Mouse (Mus musculus): ENCODE data around the gene Pdzrn3. TPM values are rescaled to one million over a fixed set of nuclear protein-coding genes. Genes with fewer than 3 reads are reported as not detected.

Gene Pdzrn3
- total RNA-seq, 2 experiments from 2014 or later, result 7.1 to 8.4 TPM

DNA sequence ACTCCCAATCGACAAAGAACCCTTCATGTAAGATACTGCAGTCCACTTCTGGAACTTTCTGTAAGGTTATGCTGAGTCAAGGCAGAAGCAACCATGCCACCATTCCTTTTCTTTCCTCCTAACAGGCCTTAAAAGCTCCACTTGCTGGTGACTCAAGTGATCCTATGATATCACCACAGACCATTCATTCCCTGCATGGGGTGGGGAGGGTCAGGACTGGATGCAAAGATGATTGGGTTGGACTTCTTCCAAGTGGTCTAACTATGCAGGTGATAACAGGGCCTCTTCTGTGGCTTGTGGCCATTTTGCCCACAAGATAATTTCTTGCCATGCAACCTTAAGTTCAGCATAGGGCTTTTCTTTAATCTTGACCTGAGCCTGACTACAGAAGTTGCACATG is 42.0 kb downstream of the Pdzrn3 start:
- no peak overlapping the region for H3K27ac ChIP-seq
- TF ChIP-seq CTCF (conservative IDR thresholded peaks at IDR 0.05), result no peak
- no peak for DNase-seq (ENCODE audit: low spot score in 2 of 2)
- no peak overlapping the region for H3K4me3 ChIP-seq

DNA sequence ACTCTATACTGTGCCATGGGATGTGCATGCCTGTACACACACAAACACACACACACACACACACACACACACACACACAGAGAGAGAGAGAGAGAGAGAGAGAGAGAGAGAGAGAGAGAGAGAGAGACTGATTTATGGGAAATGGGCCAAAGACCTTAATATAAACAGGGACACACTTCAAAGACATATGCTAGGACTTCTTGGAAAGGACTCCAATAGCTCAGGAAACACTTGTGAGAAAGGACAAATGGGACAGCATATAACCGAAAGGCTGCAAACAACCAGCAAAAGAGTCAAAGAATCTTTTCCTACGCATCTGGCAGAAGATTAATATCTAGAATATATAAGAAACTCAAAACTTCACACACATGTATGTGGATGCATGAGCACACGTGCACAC is 43.2 kb downstream of the Pdzrn3 start:
- Histone ChIP-seq H3K27ac (no peak overlapping the region), H3K4me3 (no peak overlapping the region)
- TF ChIP-seq CTCF (conservative IDR thresholded peaks at IDR 0.05), result no peak
- no peak for DNase-seq (ENCODE audit: low spot score in 2 of 2)

DNA sequence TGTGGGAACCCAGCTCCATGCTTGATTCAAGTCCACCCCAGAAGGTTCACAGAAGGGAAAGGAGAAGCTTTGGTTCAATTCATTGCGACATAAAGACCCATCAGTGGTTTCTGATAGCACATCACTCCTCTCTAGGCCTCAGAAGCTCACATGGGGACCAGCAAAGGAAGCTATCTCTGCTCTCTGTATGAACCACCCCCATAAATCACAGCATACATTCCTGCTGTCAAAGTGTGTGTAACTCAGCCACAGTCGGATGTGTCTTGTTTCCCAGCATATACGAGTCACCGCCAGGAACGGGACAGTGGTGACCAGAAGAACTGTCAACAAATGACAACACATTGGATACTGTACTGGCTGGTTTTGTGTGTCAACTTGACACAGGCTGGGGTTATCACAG is 47.3 kb downstream of the Pdzrn3 start:
- H3K4me3 ChIP-seq, result no peak overlapping the region
- no peak overlapping the region for H3K27ac ChIP-seq
- no peak for TF ChIP-seq CTCF (conservative IDR thresholded peaks at IDR 0.05)
- no peak for DNase-seq (ENCODE audit: low spot score in 2 of 2)

DNA sequence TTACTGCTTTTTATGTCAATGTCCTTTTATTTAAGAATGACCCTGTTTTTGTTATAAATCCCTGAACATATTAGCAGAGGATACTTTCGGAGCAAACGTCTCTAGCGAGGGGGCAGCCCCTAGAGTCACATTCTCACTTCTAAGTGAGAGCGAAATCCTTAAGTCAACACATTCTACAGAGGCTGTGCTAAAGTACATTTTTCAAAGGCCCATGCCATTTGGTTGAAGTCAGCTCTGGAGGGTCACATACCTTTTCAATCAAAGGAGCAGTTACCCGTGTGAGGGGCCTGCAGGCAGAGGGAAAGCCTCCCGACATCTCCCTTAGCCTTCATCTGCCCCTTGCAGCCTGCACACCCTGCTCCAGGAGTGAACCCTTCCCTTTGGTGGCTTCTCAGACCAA is 48.2 kb downstream of the Pdzrn3 start:
- H3K27ac ChIP-seq, result no peak overlapping the region
- no peak for DNase-seq (ENCODE audit: low spot score in 2 of 2)
- TF ChIP-seq CTCF (conservative IDR thresholded peaks at IDR 0.05), result no peak
- H3K4me3 ChIP-seq, result no peak overlapping the region

DNA sequence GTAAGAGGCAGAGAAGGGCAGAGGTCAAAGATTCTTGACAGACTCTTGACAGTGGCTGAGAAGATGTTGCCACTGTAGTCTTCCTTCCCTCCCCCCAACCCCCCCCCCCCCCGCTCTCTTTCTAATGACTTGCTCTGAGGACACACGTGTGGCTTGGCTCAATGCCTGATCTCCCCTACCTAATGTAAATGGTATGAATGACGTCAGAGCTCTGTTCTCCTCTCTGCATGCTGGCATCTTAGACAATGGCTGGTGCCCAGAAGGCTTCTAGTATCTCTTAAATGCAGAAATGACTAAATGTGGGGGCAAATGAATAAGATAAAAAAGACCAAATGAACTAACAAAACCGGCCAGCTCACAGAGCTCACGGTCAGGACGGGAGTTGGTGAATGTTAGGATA is 49.2 kb downstream of the Pdzrn3 start:
- Histone ChIP-seq H3K27ac (no peak overlapping the region), H3K4me3 (no peak overlapping the region)
- no peak for TF ChIP-seq CTCF (conservative IDR thresholded peaks at IDR 0.05)
- no peak for DNase-seq (ENCODE audit: low spot score in 2 of 2)

DNA sequence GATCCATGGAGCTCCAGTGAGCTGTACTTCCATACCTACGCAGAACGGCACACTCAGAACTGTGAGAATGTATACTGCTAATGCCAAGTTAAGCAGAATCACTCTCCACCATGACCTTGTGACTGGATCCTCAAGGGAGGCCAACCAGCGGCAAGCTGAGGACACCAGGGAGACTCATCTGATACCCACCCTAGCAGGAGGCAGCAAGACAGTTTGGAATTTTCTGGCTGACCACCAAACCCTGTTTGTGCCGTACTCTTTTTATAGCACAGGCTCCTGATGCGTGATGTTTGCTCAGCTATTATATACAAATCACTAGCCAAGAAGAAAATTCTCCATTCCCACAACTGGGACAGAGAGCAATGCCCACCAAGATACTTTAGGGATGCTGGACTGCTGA is 50.0 kb downstream of the Pdzrn3 start:
- DNase-seq (ENCODE audit: low spot score in 2 of 2), result no peak
- Histone ChIP-seq H3K4me3 (no peak overlapping the region), H3K27ac (peak overlapping the region; percentile 18; the same call in 1 of the 2 replicates)
- TF ChIP-seq CTCF (conservative IDR thresholded peaks at IDR 0.05), result no peak

DNA sequence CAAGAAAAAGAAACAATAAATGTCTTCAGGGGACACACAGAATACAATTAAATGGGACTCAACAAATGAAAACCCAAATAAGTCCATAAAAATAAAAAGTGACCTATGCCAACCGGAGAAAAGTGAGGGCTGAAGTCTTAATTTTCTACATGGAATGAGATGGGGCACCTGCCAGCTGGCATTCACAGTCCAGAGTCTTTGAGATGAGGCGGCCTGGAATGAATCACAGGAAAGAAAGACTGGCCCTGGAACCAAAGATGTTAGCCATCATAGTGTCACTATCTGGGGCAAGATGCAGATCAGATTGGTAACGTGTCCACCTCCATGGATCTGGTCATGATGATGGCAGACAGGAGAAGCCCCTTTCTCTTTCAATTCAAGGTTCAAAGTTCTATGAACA is 50.5 kb downstream of the Pdzrn3 start:
- Histone ChIP-seq H3K4me3 (no peak overlapping the region), H3K27ac (no peak overlapping the region)
- no peak for TF ChIP-seq CTCF (conservative IDR thresholded peaks at IDR 0.05)
- DNase-seq (ENCODE audit: low spot score in 2 of 2), result no peak

DNA sequence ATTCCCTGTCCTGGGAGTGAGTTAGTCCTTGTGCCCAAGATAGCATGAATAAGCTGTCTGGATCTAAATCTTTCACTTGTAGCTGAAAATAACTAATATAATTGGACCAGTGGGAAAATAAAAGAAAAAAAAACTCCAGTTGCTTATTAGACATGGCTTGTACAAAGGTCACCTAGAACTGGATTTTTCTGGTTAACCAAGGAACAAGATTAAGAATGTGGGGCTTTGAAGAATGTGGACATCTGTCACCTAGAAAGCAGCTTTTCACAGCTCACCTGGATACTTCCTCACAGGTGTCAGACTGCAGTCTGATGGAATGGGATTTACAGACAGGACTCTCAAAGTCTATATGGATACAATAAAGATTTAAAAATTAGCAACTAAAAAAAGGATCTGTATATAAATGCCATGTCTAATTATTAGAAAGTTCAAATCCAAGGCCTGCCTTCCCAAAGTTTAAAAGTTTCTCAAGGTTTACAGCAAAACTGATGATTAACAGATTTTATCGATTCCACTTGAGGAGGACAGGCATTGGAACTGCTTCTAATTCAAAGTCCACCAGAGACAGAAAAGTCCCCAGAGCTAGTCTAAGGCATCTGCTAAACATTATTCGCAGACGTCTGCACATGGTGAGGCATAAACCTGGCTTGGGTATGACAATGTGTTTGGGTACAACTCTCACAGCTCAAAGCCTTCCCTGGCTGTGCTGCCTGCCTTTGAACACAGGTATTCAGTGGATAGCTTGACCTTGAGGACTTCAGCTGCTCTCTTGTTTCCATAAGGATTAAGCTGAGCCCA is 51.7 kb downstream of the Pdzrn3 start:
- no peak overlapping the region for H3K4me3 ChIP-seq
- H3K27ac ChIP-seq, result no peak overlapping the region
- no peak for TF ChIP-seq CTCF (conservative IDR thresholded peaks at IDR 0.05)
- no peak for DNase-seq (ENCODE audit: low spot score in 2 of 2)

DNA sequence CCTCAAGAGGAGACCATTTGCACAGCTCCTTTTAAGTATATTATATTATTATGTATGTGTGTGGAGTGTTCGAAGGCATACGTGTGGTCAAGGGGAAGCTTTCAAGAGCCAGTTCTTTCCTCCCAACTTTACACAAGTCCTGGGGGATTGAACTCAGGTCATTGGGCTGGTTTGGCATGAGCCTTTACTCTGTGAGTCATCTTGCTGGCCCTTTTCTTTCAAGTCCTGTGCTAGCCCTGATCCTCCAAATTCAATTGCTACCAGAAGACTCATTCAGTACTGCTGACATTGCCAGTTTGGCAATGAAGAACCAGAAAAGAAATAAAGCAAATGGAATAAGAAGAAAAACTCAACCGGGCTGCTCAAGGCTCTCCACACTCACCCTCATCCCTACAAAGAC is 55.1 kb downstream of the Pdzrn3 start:
- no peak overlapping the region for H3K27ac ChIP-seq
- TF ChIP-seq CTCF (conservative IDR thresholded peaks at IDR 0.05), result no peak
- H3K4me3 ChIP-seq, result no peak overlapping the region
- no peak for DNase-seq (ENCODE audit: low spot score in 2 of 2)

DNA sequence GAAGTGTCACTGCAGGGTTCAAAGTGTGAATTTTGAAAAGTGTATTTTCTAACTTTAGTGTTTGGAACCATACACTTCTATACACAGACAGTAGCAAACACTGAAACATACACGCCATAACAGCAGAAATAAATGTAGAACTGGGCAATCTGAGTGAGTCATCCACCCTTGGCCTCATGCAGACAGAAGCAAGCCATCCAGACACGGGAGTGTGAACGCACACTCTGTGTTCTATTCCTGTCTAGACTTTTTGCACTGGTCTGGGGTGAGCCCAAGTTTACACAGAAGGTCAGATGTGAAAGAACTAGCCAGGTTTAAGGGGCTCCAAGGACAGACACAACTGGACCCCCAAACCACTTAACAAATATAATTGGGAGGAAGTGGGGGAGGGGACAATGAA is 57.3 kb downstream of the Pdzrn3 start:
- no peak overlapping the region for H3K27ac ChIP-seq
- TF ChIP-seq CTCF (conservative IDR thresholded peaks at IDR 0.05), result no peak
- H3K4me3 ChIP-seq, result no peak overlapping the region
- DNase-seq (ENCODE audit: low spot score in 2 of 2), result no peak

DNA sequence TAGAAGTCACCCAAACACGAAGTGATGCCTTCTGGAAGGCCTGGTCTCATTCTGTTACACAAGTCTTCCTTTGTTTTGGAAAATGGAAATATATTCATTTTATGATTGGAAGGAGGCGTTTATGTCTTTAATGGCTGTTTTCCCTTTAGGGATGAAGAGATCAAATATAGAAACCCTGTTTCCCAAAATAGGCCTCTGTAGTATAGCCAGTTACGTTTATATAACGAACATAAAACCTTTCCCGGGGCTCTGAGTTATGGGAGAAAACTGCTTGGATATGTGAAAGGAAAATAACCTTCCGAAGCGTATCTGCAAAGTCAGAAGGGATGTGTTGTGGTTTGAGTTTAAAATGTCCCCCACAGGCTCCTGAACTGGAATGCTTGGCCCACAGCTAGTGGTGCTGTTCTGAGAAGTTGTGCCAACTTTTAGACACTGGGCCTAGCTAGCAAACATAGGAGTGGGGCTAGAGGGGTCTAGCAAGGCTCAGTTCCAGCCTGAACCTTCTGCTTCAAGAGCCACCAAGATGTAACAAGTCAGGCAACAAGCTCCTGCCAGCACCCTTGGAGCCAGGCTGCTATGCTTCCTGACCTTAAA is 58.2 kb downstream of the Pdzrn3 start:
- H3K27ac ChIP-seq, result peak overlapping the region; percentile 36; the same call in 1 of the 2 replicates

DNA sequence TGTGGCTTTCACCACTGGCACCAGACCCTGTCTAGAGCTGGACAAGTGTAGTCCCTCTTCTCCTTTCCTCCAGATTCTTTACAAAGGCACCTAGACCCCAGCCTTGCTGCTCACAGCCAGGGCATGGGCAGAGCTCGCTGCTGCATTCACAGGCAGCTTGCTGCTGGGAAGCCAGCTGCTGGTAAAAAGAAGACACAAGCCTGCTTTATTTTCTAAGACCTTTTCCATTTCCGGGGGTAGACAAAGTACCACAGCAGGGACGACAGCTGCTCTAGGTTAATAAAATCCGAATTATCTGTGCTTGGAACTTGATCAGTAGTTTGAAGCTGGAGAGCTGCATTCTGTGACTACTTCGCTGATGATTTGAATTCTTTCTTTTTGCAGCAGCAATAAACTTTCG is 59.2 kb downstream of the Pdzrn3 start:
- TF ChIP-seq CTCF (conservative IDR thresholded peaks at IDR 0.05), result no peak
- H3K4me3 ChIP-seq, result no peak overlapping the region
- no peak for DNase-seq (ENCODE audit: low spot score in 2 of 2)
- peak overlapping the region; percentile 11; the same call in 1 of the 2 replicates for H3K27ac ChIP-seq

More for the DNA sequence above, 58.2 kb downstream of the Pdzrn3 start:
- TF ChIP-seq CTCF (conservative IDR thresholded peaks at IDR 0.05), result no peak
- no peak overlapping the region for H3K4me3 ChIP-seq
- no peak for DNase-seq (ENCODE audit: low spot score in 2 of 2)

DNA sequence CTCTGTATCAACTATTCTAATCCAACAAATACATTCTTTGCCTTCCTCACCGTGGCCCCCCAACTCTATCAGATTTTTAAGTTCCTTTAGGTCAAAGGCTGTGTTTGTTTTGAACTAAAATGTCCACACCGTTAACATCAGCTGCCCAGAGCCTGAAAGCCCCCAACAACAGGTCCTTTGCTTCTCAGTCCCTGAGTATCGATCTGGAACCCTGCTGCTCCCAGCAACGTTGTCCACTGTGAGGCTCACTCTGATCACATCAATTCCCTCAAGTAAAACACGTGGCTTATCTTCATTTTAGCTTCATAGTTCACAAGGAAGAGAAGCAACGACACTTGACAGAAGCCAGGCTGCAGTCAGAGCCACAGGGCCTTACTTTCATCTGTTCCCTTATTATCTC is 66.3 kb downstream of the Pdzrn3 start:
- Histone ChIP-seq H3K27ac (no peak overlapping the region), H3K4me3 (no peak overlapping the region)
- no peak for DNase-seq (ENCODE audit: low spot score in 2 of 2)
- TF ChIP-seq CTCF (conservative IDR thresholded peaks at IDR 0.05), result no peak

DNA sequence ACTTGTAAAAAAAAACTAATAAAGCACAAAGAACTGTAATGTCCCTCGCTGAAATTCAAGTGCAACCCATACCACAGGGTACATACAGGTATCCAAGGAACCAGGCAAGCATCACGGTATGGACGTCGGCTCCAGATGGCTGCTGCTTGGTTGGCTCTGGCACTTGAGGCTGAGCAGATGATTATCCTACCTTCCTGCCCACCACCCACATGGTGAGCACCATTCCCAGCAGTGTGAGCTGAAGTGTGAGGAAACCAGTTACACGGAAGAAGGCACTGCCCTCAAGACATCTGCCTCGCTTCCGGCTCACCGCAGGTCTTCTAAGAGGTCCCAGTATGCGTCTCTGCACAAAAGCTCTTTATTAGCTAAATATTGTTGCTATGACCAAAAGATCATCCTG is 67.2 kb downstream of the Pdzrn3 start:
- DNase-seq (ENCODE audit: low spot score in 2 of 2), result peak in 1 of 2 experiments; percentile 10

More for the DNA sequence above, 67.2 kb downstream of the Pdzrn3 start:
- Histone ChIP-seq H3K4me3 (no peak overlapping the region), H3K27ac (no peak overlapping the region)
- no peak for TF ChIP-seq CTCF (conservative IDR thresholded peaks at IDR 0.05)
